Comparison of ENCODE assay signal across 27 mouse cellular contexts in genomic region chr7:75717349-75717748, GRCm38 (mm10).
A peak's percentile ranks its signal among the peaks of the same experiment; 100 is the strongest.
DNase-seq lines count a peak whose midpoint lies in the region; ATAC-seq and TF ChIP-seq lines count a peak whose summit lies in the region.
"Had no signal": no experiment of that assay in that cellular context is flagged by ENCODE, and none has a peak within 500 bp of the region (broad histone marks: within the 10 kb centered on the region; RNA-seq: fewer than 3 reads in every experiment).

No protein-coding gene starts in this region.

- DNase-seq in heart, adult 2 months = no peak
- peak; percentile 37 for DNase-seq in MEL-GATA-1-ER (ENCODE audit: extremely low read depth, low read depth)
- DNase-seq in B cell, adult 2 months = no peak
- DNase-seq in cerebellum, adult 18-20 months = no peak
- DNase-seq: adrenal gland, postnatal 10 days; adrenal gland, postnatal 36 days; cerebellum, adult 11 months; cerebellum, adult 8-10 months; cerebellum, postnatal 10 days; cerebellum, postnatal 36 days; gastrocnemius, postnatal 25 days; heart, postnatal 10 days; heart, postnatal 4 days; kidney, adult 2 months had no signal

- intact Hi-C loops in heart, adult 2 months (cut with DNase I) = loop anchor here (5.0 to 10.0 kb wide), 3 partner anchors 35 to 343 kb away; no protein-coding TSS in a partner anchor

- no peak for TF ChIP-seq POLR2A in heart, adult 2 months (IDR thresholded peaks at IDR 0.05; ENCODE audit: insufficient read depth, low read depth, low read length)

- H3K4me3 ChIP-seq in heart, adult 2 months = no peak overlapping the region
- no peak overlapping the region for H3K4me3 ChIP-seq in heart, embryonic 12.5 days
- H3K4me3 ChIP-seq: forebrain, embryonic 10.5 days; forebrain, embryonic 13.5 days; heart, embryonic 15.5 days; hindbrain, embryonic 12.5 days; hindbrain, embryonic 15.5 days had no signal

- H3K79me2 ChIP-seq in heart, adult 2 months (replicated peaks; ENCODE audit: control insufficient read depth, insufficient read depth, low read length) = no peaks in the 10 kb centered on the region; the same call in 1 of the 2 replicates

- peak overlapping the region; percentile 73 for H3K27ac ChIP-seq in heart, adult 2 months
- H3K27ac ChIP-seq in heart, embryonic 12.5 days (ENCODE audit: poor library complexity, severe bottlenecking) = no peak overlapping the region
- H3K27ac ChIP-seq: forebrain, embryonic 10.5 days; forebrain, embryonic 13.5 days; hindbrain, embryonic 12.5 days; hindbrain, embryonic 15.5 days had no signal

- H3K4me2 ChIP-seq in heart, embryonic 12.5 days = no peak overlapping the region
- H3K4me2 ChIP-seq: forebrain, embryonic 13.5 days; heart, embryonic 11.5 days; heart, embryonic 15.5 days; hindbrain, embryonic 12.5 days; hindbrain, embryonic 15.5 days had no signal

- TF ChIP-seq CTCF in heart, adult 2 months (IDR thresholded peaks at IDR 0.05) = no peak

- no peak overlapping the region for H3K9ac ChIP-seq in heart, adult 2 months (ENCODE audit: low read depth, low read length)
- H3K9ac ChIP-seq in heart, embryonic 12.5 days = no peak overlapping the region
- H3K9ac ChIP-seq: forebrain, embryonic 13.5 days; heart, embryonic 15.5 days; hindbrain, embryonic 12.5 days; hindbrain, embryonic 15.5 days had no signal

- ATAC-seq in heart, embryonic 12.5 days (ENCODE audit: insufficient number of reproducible peaks, low FRiP score) = no peak
- ATAC-seq in hematopoietic stem cell, adult 5-6 weeks (replicated peaks in 1 of 2; ENCODE audit: insufficient read depth in 1 of 2, low FRiP score in 2 of 2, low TSS enrichment in 1 of 2, low read depth in 1 of 2, poor library complexity in 2 of 2, severe bottlenecking in 2 of 2) = peak; percentile 54 to 68
- ATAC-seq: activated CD4-positive, CD25-positive, alpha-beta regulatory T cell, adult 4 months; forebrain, embryonic 13.5 days; forebrain, embryonic 16.5 days; intestine, postnatal 0 days had no signal

- no peaks in the 10 kb centered on the region for H3K9me3 ChIP-seq in heart, embryonic 12.5 days (replicated peaks)
- H3K9me3 ChIP-seq: forebrain, embryonic 10.5 days; forebrain, embryonic 13.5 days; G1E; heart, embryonic 15.5 days; hindbrain, embryonic 12.5 days; hindbrain, embryonic 15.5 days had no signal

- H3K27me3 ChIP-seq in heart, adult 2 months (ENCODE audit: control insufficient read depth, insufficient read depth, low read length) = no peaks in the 10 kb centered on the region
- H3K27me3 ChIP-seq in heart, embryonic 12.5 days (replicated peaks) = no peaks in the 10 kb centered on the region
- H3K27me3 ChIP-seq: CH12.LX; forebrain, embryonic 13.5 days; heart, embryonic 15.5 days; hindbrain, embryonic 12.5 days; hindbrain, embryonic 15.5 days had no signal

- peaks cover 50% of the 10 kb centered on the region for H3K36me3 ChIP-seq in heart, adult 2 months (ENCODE audit: control insufficient read depth, insufficient read depth, low read length)
- H3K36me3 ChIP-seq in heart, embryonic 12.5 days = peaks cover 39% of the 10 kb centered on the region
- H3K36me3 ChIP-seq: hindbrain, embryonic 15.5 days had no signal

- no peak for TF ChIP-seq EP300 in heart, adult 2 months (IDR thresholded peaks at IDR 0.05; ENCODE audit: insufficient read depth, low read depth, low read length)

- peaks cover 24% of the 10 kb centered on the region for H3K4me1 ChIP-seq in heart, adult 2 months (ENCODE audit: control insufficient read depth, insufficient read depth, low read length)
- peaks cover 28% of the 10 kb centered on the region for H3K4me1 ChIP-seq in heart, embryonic 12.5 days (replicated peaks)
- H3K4me1 ChIP-seq: forebrain, embryonic 10.5 days; forebrain, embryonic 13.5 days; hindbrain, embryonic 12.5 days; hindbrain, embryonic 15.5 days had no signal
